Mouse (Mus musculus): ENCODE measurements around the gene Taf15. TPM values are rescaled to one million over a fixed set of nuclear protein-coding genes. Genes with fewer than 3 reads are reported as not detected.

Taf15 gene
- polyA plus RNA-seq, 1 experiment from 2014 or later = 5.4 TPM

DNA sequence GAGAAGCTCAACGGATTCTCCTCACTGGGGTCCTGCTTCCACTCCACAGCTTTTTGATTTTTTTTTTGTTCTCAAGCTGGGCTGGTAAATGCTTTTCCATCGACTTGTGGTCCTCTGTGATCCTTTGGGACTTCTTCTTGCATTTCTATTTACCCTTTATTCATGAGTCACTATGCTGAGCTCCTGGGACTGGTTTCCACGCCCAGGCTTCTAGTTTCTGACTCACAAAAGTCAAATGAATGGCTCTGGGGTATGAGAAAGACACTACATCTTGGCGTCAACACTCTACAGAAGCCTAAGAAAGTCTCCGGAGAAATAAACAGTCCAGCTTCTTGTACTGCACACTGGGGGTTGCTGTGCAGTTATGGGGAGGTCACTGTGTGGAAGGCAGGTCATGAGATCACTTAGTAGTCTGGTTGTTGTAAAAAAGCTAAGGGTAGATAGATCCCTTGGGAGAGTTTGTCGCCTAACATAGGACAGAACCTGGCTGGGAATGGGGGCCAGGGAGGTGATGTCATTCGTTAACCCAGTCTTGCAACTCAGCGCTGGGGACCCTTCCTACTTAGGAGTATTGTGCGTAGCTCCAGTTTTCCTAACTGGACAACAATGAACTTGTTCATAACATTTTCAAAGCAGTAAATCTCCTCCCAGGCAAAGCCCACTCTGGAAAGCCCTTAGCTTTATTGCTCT lies 14.8 kb upstream of the Taf15 start:
- WGBS (ENCODE audit: insufficient replicate concordance) = 59% methylated on average over 9 of the region's 9 CpGs
- no peak for ATAC-seq (ENCODE audit: low read depth)
- no peak for DNase-seq
- no peaks in the 10 kb centered on the region for H3K36me3 ChIP-seq
- H3K27me3 ChIP-seq = peaks cover 45% of the 10 kb centered on the region
- no peak overlapping the region for H3K4me2 ChIP-seq
- no peaks in the 10 kb centered on the region for H3K9me3 ChIP-seq (replicated peaks)
- no peak overlapping the region for H3K27ac ChIP-seq
- H3K9ac ChIP-seq = no peak overlapping the region
- peaks cover 33% of the 10 kb centered on the region for H3K4me1 ChIP-seq (replicated peaks)
- H3K4me3 ChIP-seq (replicated peaks) = no peak overlapping the region

- no peak overlapping the region for H3K27ac ChIP-seq
- no peak overlapping the region for H3K4me2 ChIP-seq
- no peaks in the 10 kb centered on the region for H3K36me3 ChIP-seq
- no peaks in the 10 kb centered on the region for H3K9me3 ChIP-seq (replicated peaks)
- H3K27me3 ChIP-seq = peaks cover 68% of the 10 kb centered on the region
- ATAC-seq (ENCODE audit: low read depth) = no peak
- DNase-seq = no peak
- WGBS (ENCODE audit: insufficient replicate concordance) = 59% methylated on average over 10 of the region's 10 CpGs
- H3K9ac ChIP-seq = no peak overlapping the region
- no peak overlapping the region for H3K4me3 ChIP-seq (replicated peaks)
- peaks cover 7% of the 10 kb centered on the region; the same call in 1 of the 2 replicates for H3K4me1 ChIP-seq (replicated peaks)
Measured at GRCm38 (mm10) chr11:83461462-83462027, 11.3 kb upstream of the Taf15 start.

DNA sequence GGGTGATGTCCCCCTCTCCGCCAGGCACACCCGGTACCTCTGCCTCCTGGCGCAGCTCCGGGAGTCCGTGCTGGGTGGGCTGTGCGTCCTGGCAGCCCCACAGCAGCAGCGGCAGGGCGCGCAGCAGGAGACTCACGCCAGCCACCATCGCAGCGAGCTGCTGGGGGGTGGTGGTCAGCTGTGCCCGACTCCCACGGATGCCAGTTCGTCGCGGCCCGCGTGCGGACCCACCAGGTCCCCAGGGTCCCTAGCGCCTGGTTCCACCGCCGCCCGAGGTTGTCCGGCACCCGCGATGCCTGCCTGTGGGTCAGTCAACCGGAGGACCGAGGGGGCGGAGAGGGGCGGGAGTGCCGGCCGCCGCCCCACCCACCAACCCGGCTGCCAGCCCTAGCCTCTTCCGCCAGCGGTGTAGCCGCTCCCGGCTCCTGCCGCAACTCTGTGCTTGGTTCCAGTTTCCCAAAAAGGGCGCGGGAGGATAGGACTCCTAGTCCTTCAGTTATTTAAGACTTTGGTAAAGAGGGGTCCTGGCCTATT lies 10.1 kb upstream of the Taf15 start, which contains the start of gene Mmp28:
Mmp28 (minus strand) TSS at position 361 of the 534 bp plus-strand sequence.
- DNase-seq = no peak

DNA sequence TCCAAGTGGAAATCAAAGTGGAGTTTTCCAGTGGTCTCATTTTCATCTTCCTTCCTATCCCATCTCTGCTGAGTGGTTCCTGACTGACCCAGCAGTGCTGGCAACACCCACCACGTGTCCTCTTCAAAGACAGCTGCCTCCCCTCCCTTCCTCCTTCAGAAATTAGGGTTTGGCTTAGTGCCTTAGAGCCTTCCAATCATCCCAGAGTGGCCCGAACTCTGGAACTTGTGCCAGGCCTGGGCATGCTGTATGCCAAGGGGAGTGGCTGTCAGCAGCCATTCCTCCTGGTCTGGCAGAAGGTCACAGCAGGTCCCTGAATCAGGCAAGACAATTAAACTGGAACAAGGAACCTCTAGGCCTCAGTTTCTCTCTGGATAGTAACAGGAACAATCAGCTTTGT lies 6.9 kb upstream of the Taf15 start:
- no peak overlapping the region for H3K4me2 ChIP-seq
- WGBS (ENCODE audit: insufficient replicate concordance) = 23% methylated on average over 2 of the region's 2 CpGs
- peaks cover 54% of the 10 kb centered on the region for H3K27me3 ChIP-seq
- no peaks in the 10 kb centered on the region for H3K9me3 ChIP-seq (replicated peaks)
- no peaks in the 10 kb centered on the region for H3K36me3 ChIP-seq
- no peak overlapping the region for H3K4me3 ChIP-seq (replicated peaks)
- H3K4me1 ChIP-seq (replicated peaks) = peaks cover 7% of the 10 kb centered on the region; the same call in 1 of the 2 replicates
- DNase-seq = no peak
- H3K27ac ChIP-seq = no peak overlapping the region
- H3K9ac ChIP-seq = no peak overlapping the region
- no peak for ATAC-seq (ENCODE audit: low read depth)

More for the DNA sequence above, 10.1 kb upstream of the Taf15 start, which contains the start of gene Mmp28:
- H3K27me3 ChIP-seq = peaks cover 70% of the 10 kb centered on the region
- H3K4me2 ChIP-seq = peak within 1 kb of the TSS; percentile 74
- H3K4me3 ChIP-seq (replicated peaks) = peak within 1 kb of the TSS; percentile 60
- ATAC-seq (ENCODE audit: low read depth) = no peak
- no peaks in the 10 kb centered on the region for H3K36me3 ChIP-seq
- H3K9me3 ChIP-seq (replicated peaks) = no peaks in the 10 kb centered on the region
- H3K9ac ChIP-seq = peak within 1 kb of the TSS; percentile 57
- no peak within 1 kb of the TSS for H3K27ac ChIP-seq
- H3K4me1 ChIP-seq (replicated peaks) = peaks cover 7% of the 10 kb centered on the region; the same call in 1 of the 2 replicates
- 2% methylated on average over 32 of the region's 42 CpGs for WGBS (ENCODE audit: insufficient replicate concordance)

DNA sequence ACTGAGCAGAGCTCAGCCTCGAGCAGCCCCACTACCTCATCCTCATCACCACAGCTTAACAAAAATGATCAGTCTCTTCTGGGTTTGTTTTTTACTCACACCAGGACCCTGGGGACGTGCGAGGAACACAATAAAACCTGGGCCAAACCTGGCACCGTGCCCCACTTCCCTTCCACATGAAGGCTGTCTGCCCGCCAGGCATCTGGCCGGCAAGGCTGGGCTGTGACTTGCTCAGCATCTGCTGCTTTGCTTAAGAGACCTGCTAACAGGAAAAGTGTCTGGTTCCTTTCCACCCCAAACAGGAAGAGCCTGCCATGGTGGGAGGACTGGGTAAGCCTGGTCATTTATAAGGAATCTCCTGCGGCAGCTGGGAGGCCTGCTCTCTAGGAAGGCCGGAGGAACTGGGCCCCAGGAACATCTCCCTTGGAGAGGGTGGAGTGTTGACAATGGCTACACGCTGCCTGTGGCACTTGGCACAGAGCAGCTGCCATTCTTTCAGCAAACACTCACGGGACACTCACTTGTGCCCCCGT lies 5.7 kb upstream of the Taf15 start:
- Histone ChIP-seq H3K27me3 (peaks cover 42% of the 10 kb centered on the region), H3K27ac (no peak overlapping the region), H3K4me1 (replicated peaks) (peaks cover 15% of the 10 kb centered on the region), H3K9me3 (replicated peaks) (no peaks in the 10 kb centered on the region), H3K4me2 (no peak overlapping the region), H3K9ac (no peak overlapping the region), H3K4me3 (replicated peaks) (no peak overlapping the region), H3K36me3 (no peaks in the 10 kb centered on the region)
- DNase-seq = no peak
- WGBS (ENCODE audit: insufficient replicate concordance) = 32% methylated on average over 11 of the region's 11 CpGs
- no peak for ATAC-seq (ENCODE audit: low read depth)

DNA sequence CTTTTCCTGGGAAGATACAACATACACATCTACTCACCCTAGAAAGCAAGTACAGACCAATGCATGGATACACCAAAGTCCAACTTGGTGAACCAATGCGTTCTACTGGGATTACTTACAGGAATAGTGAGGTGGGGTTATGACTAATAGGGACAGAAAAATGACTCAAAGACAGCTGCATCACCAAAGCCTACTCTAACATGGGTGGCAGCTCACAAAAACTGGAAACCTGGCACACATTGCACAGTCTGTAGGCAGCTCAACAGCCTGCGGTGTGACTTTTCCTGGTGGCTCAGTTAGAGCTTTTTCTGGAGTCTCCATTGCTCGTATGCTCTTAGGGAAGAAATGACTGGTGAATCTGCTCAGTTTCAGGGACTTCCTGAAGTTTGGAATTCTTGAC lies 4.1 kb upstream of the Taf15 start:
- H3K36me3 ChIP-seq = no peaks in the 10 kb centered on the region
- peaks cover 26% of the 10 kb centered on the region for H3K27me3 ChIP-seq
- ATAC-seq (ENCODE audit: low read depth) = no peak
- H3K27ac ChIP-seq = no peak overlapping the region
- 78% methylated on average over 3 of the region's 3 CpGs for WGBS (ENCODE audit: insufficient replicate concordance)
- no peaks in the 10 kb centered on the region for H3K9me3 ChIP-seq (replicated peaks)
- H3K4me1 ChIP-seq (replicated peaks) = peaks cover 10% of the 10 kb centered on the region
- DNase-seq = no peak
- H3K9ac ChIP-seq = no peak overlapping the region
- H3K4me2 ChIP-seq = no peak overlapping the region
- no peak overlapping the region for H3K4me3 ChIP-seq (replicated peaks)

DNA sequence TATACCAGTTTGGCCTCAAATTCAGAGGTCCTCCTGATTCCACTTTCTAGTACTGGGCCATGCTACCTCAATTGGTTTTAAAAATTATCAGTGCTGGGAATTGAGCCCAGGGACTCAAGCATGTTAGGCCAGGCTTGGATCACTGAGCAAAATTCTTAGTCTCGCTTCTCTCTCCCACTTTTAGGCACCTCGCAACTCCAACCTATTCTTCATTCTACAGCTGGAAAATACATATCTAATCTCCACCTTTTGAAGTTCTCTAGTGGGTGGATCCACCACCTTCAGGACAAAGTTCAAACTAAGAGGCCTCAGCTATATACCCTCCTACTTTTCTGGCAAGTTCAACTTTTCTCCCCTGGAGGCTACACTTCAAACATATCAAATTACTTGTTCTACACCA lies 1.1 kb upstream of the Taf15 start:
- peaks cover 10% of the 10 kb centered on the region for H3K36me3 ChIP-seq
- H3K27me3 ChIP-seq = peaks cover 5% of the 10 kb centered on the region; the same call in 1 of the 2 replicates
- H3K4me3 ChIP-seq (replicated peaks) = peak overlapping the region; percentile 85
- peak overlapping the region; percentile 67 for H3K9ac ChIP-seq
- WGBS (ENCODE audit: insufficient replicate concordance) = 73% methylated on average over 2 of the region's 2 CpGs
- ATAC-seq (ENCODE audit: low read depth) (no peak), DNase-seq (no peak)
- H3K27ac ChIP-seq = no peak overlapping the region
- H3K4me1 ChIP-seq (replicated peaks) = peaks cover 27% of the 10 kb centered on the region
- no peaks in the 10 kb centered on the region for H3K9me3 ChIP-seq (replicated peaks)
- H3K4me2 ChIP-seq = peak overlapping the region; percentile 67

GRCm38 (mm10) chr11:83473235-83474016 lies 540 bp downstream of the Taf15 start:
- ATAC-seq (ENCODE audit: low read depth) = peak; percentile 64
- WGBS (ENCODE audit: insufficient replicate concordance) = under 1% methylated on average over 39 of the region's 52 CpGs
- DNase-seq = peak; percentile 38
- H3K27me3 ChIP-seq = peaks cover 2% of the 10 kb centered on the region; the same call in 1 of the 2 replicates
- H3K9me3 ChIP-seq (replicated peaks) = no peaks in the 10 kb centered on the region
- peaks cover 27% of the 10 kb centered on the region for H3K4me1 ChIP-seq (replicated peaks)
- peak overlapping the region; percentile 85 for H3K4me3 ChIP-seq (replicated peaks)
- peak overlapping the region; percentile 80 for H3K27ac ChIP-seq
- peak overlapping the region; percentile 84 for H3K4me2 ChIP-seq
- H3K36me3 ChIP-seq = peaks cover 19% of the 10 kb centered on the region
- H3K9ac ChIP-seq = peak overlapping the region; percentile 91

- WGBS (ENCODE audit: insufficient replicate concordance) = 69% methylated on average over 4 of the region's 4 CpGs
- Histone ChIP-seq H3K27ac (no peak overlapping the region), H3K4me1 (replicated peaks) (no peaks in the 10 kb centered on the region), H3K4me2 (no peak overlapping the region), H3K36me3 (peaks cover 45% of the 10 kb centered on the region), H3K4me3 (replicated peaks) (no peak overlapping the region), H3K9me3 (replicated peaks) (no peaks in the 10 kb centered on the region), H3K27me3 (no peaks in the 10 kb centered on the region), H3K9ac (no peak overlapping the region)
- ATAC-seq (ENCODE audit: low read depth) = no peak
- DNase-seq = no peak
Measured at GRCm38 (mm10) chr11:83491488-83491887, 18.6 kb downstream of the Taf15 start.

DNA sequence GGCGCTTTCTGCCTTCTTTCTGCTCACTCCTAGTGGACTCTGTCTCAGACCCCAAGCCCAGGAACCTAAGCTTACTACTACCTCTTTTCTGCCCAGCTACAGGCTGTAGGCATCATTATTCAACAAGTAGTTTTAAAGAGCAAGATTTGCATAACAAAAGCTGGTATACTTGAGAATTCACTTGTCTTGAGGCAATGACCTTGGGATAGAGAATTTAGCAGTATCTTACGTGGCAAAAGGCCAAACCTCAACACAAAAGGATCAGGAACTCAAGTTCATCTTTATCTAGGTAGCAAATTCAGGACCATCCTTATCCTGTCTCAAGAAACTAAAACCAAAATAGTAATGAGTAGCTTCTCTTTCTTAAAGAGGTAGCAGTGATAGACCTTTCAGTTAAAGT lies 22.7 kb downstream of the Taf15 start:
- no peak overlapping the region for H3K4me3 ChIP-seq (replicated peaks)
- ATAC-seq (ENCODE audit: low read depth) = no peak

GRCm38 (mm10) chr11:83504308-83504707 lies 31.4 kb downstream of the Taf15 start:
- no peak for DNase-seq
- H3K4me3 ChIP-seq (replicated peaks) = no peak overlapping the region
- 89% methylated on average over 5 of the region's 5 CpGs for WGBS (ENCODE audit: insufficient replicate concordance)
- no peak for ATAC-seq (ENCODE audit: low read depth)
- no peak overlapping the region for H3K9ac ChIP-seq
- H3K27me3 ChIP-seq = no peaks in the 10 kb centered on the region
- peaks cover 61% of the 10 kb centered on the region for H3K36me3 ChIP-seq
- H3K4me2 ChIP-seq = no peak overlapping the region
- no peak overlapping the region for H3K27ac ChIP-seq
- no peaks in the 10 kb centered on the region for H3K4me1 ChIP-seq (replicated peaks)
- H3K9me3 ChIP-seq (replicated peaks) = no peaks in the 10 kb centered on the region

More for the DNA sequence above, 22.7 kb downstream of the Taf15 start:
- Histone ChIP-seq H3K27ac (no peak overlapping the region), H3K4me2 (no peak overlapping the region), H3K27me3 (no peaks in the 10 kb centered on the region), H3K9me3 (replicated peaks) (no peaks in the 10 kb centered on the region), H3K4me1 (replicated peaks) (no peaks in the 10 kb centered on the region), H3K36me3 (peaks cover 39% of the 10 kb centered on the region), H3K9ac (no peak overlapping the region)
- DNase-seq = no peak
- 82% methylated on average over 2 of the region's 2 CpGs for WGBS (ENCODE audit: insufficient replicate concordance)
